Mouse (Mus musculus): ENCODE data around the gene Rbm42.

- TF ChIP-seq CTCF (IDR thresholded peaks at IDR 0.05): no peak
- no peak for TF ChIP-seq POLR2A (IDR thresholded peaks at IDR 0.05; ENCODE audit: insufficient read depth, low read depth, low read length)
- no peak for TF ChIP-seq EP300 (IDR thresholded peaks at IDR 0.05; ENCODE audit: insufficient read depth, low read depth, low read length)
These were observed 49.5 kb downstream of the Rbm42 start for GRCm38 (mm10) chr7:30600651-30601050.
